Mouse (Mus musculus) liver, embryonic 11.5 days (tissue): Measurements from ENCODE around the gene Majin. TPM values are rescaled to one million over a fixed set of nuclear protein-coding genes. Genes with fewer than 3 reads are reported as not detected.

Source experiments
- ATAC-seq: fragments of 200-750 bp; cut with Nextera tagmentation; replicated peaks from 2 replicates; pipeline ENCODE4 v1.8.0; 2017; ENCODE audit warnings: moderate number of reproducible peaks, mild to moderate bottlenecking, moderate TSS enrichment, moderate library complexity; ENCODE audit not compliant: low FRiP score
- DNase-seq: peaks from one replicate; pipeline ENCODE4 v3.0.0-alpha.2; 2017; ENCODE audit warnings: low spot score
- H3K27ac ChIP-seq: fragments of 300-500 bp; sonication (generic); 2 replicates; pipeline ENCODE4 v1.5.1; 2014; ENCODE audit warnings: mild to moderate bottlenecking, low read depth, low read length, control low read depth
- H3K27me3 ChIP-seq: fragments of 300-500 bp; sonication (generic); replicated peaks from 2 replicates; pipeline ENCODE4 v1.6.1; 2014; ENCODE audit warnings: low read length, mixed read lengths; ENCODE audit not compliant: control insufficient read depth, insufficient read depth
- H3K36me3 ChIP-seq: fragments of 300-500 bp; sonication (generic); 2 replicates; pipeline ENCODE4 v1.6.1; 2014; ENCODE audit warnings: mild to moderate bottlenecking, low read length, moderate library complexity, mixed read lengths; ENCODE audit not compliant: control insufficient read depth, insufficient read depth
- H3K4me1 ChIP-seq: fragments of 300-500 bp; sonication (generic); replicated peaks from 2 replicates; pipeline ENCODE4 v1.6.1; 2014; ENCODE audit warnings: low read length, mixed read lengths; ENCODE audit not compliant: control insufficient read depth, insufficient read depth
- H3K4me2 ChIP-seq: fragments of 300-500 bp; sonication (generic); 2 replicates; pipeline ENCODE4 v1.6.1; 2014; ENCODE audit warnings: mild to moderate bottlenecking, control low read depth, moderate library complexity
- H3K4me3 ChIP-seq: fragments of 300-500 bp; sonication (generic); 2 replicates; pipeline ENCODE4 v1.5.1; 2014; ENCODE audit warnings: low read depth, low read length, control low read depth
- H3K9ac ChIP-seq: fragments of 300-500 bp; sonication (generic); 2 replicates; pipeline ENCODE4 v1.6.1; 2014; ENCODE audit warnings: low read depth, low read length, control low read depth
- H3K9me3 ChIP-seq: fragments of 300-500 bp; sonication (generic); 2 replicates; pipeline ENCODE4 v1.6.1; 2016; ENCODE audit warnings: low read length, inconsistent platforms, mixed read lengths; ENCODE audit not compliant: control insufficient read depth
- WGBS: fragments of 180-500 bp; shearing (Covaris S2); extraction: QIAGEN DNeasy Blood & Tissue Kit; methylation state at CpG from one replicate; pipeline ENCODE4 v1.1.7; 2014; 5-methylcytosine and 5-hydroxymethylcytosine counted together
- polyA plus RNA-seq: library from polyadenylated mRNA; unstranded; fragments of >200 nt; fragmentation: Nextera tagmentation; extraction: Ambion mirVana; gene quantifications from 2 replicates; pipeline ENCODE4 v1.2.1, GENCODE M21; 2014

Majin gene
- polyA plus RNA-seq, 1 experiment from 2014 or later = not detected

GRCm38 (mm10) chr19:6241274-6242107, 57.3 kb downstream of the Majin start, which contains the start of gene Atg2a:
Atg2a (plus strand) TSS chr19:6241668.
- under 1% methylated on average over 55 of the region's 55 CpGs for WGBS
- Histone ChIP-seq H3K27ac (peak within 1 kb of the TSS; percentile 80), H3K4me1 (peaks cover 29% of the 10 kb centered on the region), H3K4me3 (peak within 1 kb of the TSS; percentile 89), H3K36me3 (peaks cover 14% of the 10 kb centered on the region), H3K9me3 (no peaks in the 10 kb centered on the region), H3K9ac (peak within 1 kb of the TSS; percentile 87), H3K27me3 (no peaks in the 10 kb centered on the region), H3K4me2 (peak within 1 kb of the TSS; percentile 95)
- peak; percentile 89 for ATAC-seq
- DNase-seq = peak; percentile 98

- no peaks in the 10 kb centered on the region for H3K27me3 ChIP-seq
- peak overlapping the region; percentile 68 for H3K27ac ChIP-seq
- H3K4me1 ChIP-seq = peaks cover 29% of the 10 kb centered on the region
- DNase-seq (peak; percentile 54), ATAC-seq (0 out of 2 replicates have a peak, but pooled peaks have one; percentile 22)
- H3K4me2 ChIP-seq = peak overlapping the region; percentile 95
- H3K9me3 ChIP-seq = no peaks in the 10 kb centered on the region
- H3K4me3 ChIP-seq = peak overlapping the region; percentile 89
- 0% methylated on average over 4 of the region's 4 CpGs for WGBS
- H3K9ac ChIP-seq = peak overlapping the region; percentile 87
- peaks cover 19% of the 10 kb centered on the region for H3K36me3 ChIP-seq
These were observed 58.1 kb downstream of the Majin start for GRCm38 (mm10) chr19:6242281-6242680.

DNA sequence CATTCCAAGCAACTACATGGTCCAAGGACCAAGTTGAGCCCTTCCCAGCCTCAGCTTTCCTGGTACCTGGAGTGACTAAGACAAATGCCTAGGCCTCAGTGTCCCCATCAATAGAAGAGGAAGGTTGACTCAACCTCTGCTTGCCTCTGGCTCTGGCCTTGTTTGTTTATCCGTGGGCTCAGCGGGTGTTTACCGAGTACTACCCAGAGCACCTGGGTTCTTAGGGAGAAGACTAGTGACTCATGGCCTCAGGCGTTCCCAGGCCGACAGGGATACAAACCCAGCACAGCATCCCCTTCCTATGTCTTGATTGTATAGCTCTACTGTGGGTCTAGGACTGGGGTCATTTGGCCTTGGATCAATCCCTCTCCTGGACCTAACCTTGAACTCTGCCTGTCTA, 59.0 kb downstream of the Majin start:
- H3K27me3 ChIP-seq = no peaks in the 10 kb centered on the region
- no peak for DNase-seq
- H3K4me3 ChIP-seq = peak overlapping the region; percentile 89; the same call in 1 of the 2 replicates
- H3K36me3 ChIP-seq = peaks cover 28% of the 10 kb centered on the region
- no peaks in the 10 kb centered on the region for H3K9me3 ChIP-seq
- H3K9ac ChIP-seq = no peak overlapping the region
- no peak overlapping the region; the same call in 1 of the 2 replicates for H3K27ac ChIP-seq
- ATAC-seq = no peak
- H3K4me1 ChIP-seq = peaks cover 29% of the 10 kb centered on the region
- peak overlapping the region; percentile 95 for H3K4me2 ChIP-seq
- 69% methylated on average over 5 of the region's 5 CpGs for WGBS

- Histone ChIP-seq H3K4me1 (peaks cover 13% of the 10 kb centered on the region), H3K9me3 (no peaks in the 10 kb centered on the region), H3K4me3 (no peak overlapping the region), H3K4me2 (no peak overlapping the region), H3K9ac (no peak overlapping the region), H3K27ac (no peak overlapping the region), H3K36me3 (peaks cover 33% of the 10 kb centered on the region), H3K27me3 (no peaks in the 10 kb centered on the region)
- 87% methylated on average over 1 of the region's 1 CpGs for WGBS
- DNase-seq = no peak
- ATAC-seq = no peak
These were observed 61.6 kb downstream of the Majin start for GRCm38 (mm10) chr19:6245806-6246205.

GRCm38 (mm10) chr19:6247526-6248300, 63.5 kb downstream of the Majin start:
- 95% methylated on average over 29 of the region's 29 CpGs for WGBS
- no peaks in the 10 kb centered on the region for H3K9me3 ChIP-seq
- ATAC-seq (no peak), DNase-seq (no peak)
- no peak overlapping the region for H3K4me2 ChIP-seq
- no peak overlapping the region for H3K27ac ChIP-seq
- H3K4me3 ChIP-seq = no peak overlapping the region
- H3K36me3 ChIP-seq = peaks cover 38% of the 10 kb centered on the region
- H3K9ac ChIP-seq = no peak overlapping the region
- peaks cover 6% of the 10 kb centered on the region for H3K4me1 ChIP-seq
- H3K27me3 ChIP-seq = no peaks in the 10 kb centered on the region

DNA sequence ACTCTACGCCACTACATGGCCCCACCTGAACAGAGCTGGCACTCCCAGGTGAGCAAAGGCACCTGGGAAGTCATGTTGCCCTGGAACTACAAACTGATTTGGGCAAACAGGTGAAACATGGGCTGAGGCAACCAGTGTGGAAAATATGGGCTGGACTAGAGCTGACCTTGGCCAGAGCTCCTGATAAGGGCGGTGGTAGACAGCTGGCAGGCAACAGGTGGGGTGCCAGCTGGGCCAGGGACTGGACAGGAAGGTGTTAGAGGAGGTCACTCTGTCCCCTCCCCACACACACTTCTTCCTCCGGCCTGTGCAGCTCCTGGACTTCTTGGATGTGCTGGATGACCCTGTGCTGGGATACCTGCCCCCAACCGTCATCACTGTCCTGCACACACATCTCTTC, 68.8 kb downstream of the Majin start:
- no peak for ATAC-seq
- no peak overlapping the region; the same call in 1 of the 2 replicates for H3K9ac ChIP-seq
- 87% methylated on average over 4 of the region's 4 CpGs for WGBS
- peaks cover 36% of the 10 kb centered on the region for H3K36me3 ChIP-seq
- H3K4me3 ChIP-seq = no peak overlapping the region
- no peaks in the 10 kb centered on the region for H3K27me3 ChIP-seq
- no peaks in the 10 kb centered on the region for H3K9me3 ChIP-seq
- H3K27ac ChIP-seq = no peak overlapping the region
- H3K4me2 ChIP-seq = no peak overlapping the region
- no peaks in the 10 kb centered on the region for H3K4me1 ChIP-seq
- DNase-seq = no peak

- no peak overlapping the region for H3K9ac ChIP-seq
- no peaks in the 10 kb centered on the region for H3K27me3 ChIP-seq
- H3K9me3 ChIP-seq = peaks cover 2% of the 10 kb centered on the region; the same call in 1 of the 2 replicates
- ATAC-seq (no peak), DNase-seq (no peak)
- 77% methylated on average over 2 of the region's 2 CpGs for whole genome bisulfite sequencing
- no peaks in the 10 kb centered on the region for H3K4me1 ChIP-seq
- no peak overlapping the region for H3K4me3 ChIP-seq
- peaks cover 23% of the 10 kb centered on the region for H3K36me3 ChIP-seq
- H3K27ac ChIP-seq = no peak overlapping the region
- H3K4me2 ChIP-seq = no peak overlapping the region
These were observed 76.2 kb downstream of the Majin start for GRCm38 (mm10) chr19:6260428-6260827.

DNA sequence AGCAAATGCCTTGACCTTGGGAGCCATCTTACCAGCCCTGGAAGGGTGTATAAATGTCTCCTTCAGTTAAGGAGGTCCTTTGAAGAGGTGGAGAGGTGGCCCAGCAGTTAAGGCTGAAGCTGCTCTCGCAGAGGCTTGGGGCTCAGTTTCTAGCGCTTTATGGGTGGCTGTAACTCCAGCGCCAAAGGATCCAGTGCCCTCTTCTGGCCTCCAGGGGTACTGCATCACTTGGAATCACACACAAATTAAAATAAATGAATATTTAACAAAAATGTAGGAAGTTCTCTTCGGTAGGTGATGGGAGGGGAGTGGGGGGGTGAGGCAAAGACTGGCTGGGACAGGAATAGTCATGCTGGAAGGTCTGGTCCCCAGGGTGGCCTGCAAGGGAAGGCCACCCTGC, 76.8 kb downstream of the Majin start:
- no peaks in the 10 kb centered on the region for H3K27me3 ChIP-seq
- H3K9ac ChIP-seq = no peak overlapping the region
- no peak overlapping the region for H3K27ac ChIP-seq
- no peak overlapping the region for H3K4me3 ChIP-seq
- ATAC-seq = no peak
- WGBS = 75% methylated on average over 4 of the region's 4 CpGs
- H3K36me3 ChIP-seq = peaks cover 23% of the 10 kb centered on the region
- no peak for DNase-seq
- peaks cover 2% of the 10 kb centered on the region; the same call in 1 of the 2 replicates for H3K9me3 ChIP-seq
- H3K4me2 ChIP-seq = no peak overlapping the region
- H3K4me1 ChIP-seq = no peaks in the 10 kb centered on the region
